Mouse (Mus musculus): Measurements from ENCODE around the gene Clec3a. TPM values are rescaled to one million over a fixed set of nuclear protein-coding genes. Genes with fewer than 3 reads are reported as not detected.
A peak's percentile ranks its signal among the peaks of the same experiment; 100 is the strongest.

Gene Clec3a
- total and polyA plus RNA-seq, 2 experiments from 2014 or later: 0.38 TPM; not detected in 1

GRCm38 (mm10) chr8:114418904-114419303, 1.0 kb downstream of the Clec3a start:
- Histone ChIP-seq H3K4me2 (ENCODE audit: low read depth, low read length, poor library complexity, severe bottlenecking) (no peak overlapping the region), H3K4me1 (ENCODE audit: insufficient read depth, low read length) (no peaks in the 10 kb centered on the region), H3K9me3 (ENCODE audit: low read length) (no peaks in the 10 kb centered on the region), H3K4me3 (ENCODE audit: low read depth, low read length) (no peak overlapping the region), H3K27ac (ENCODE audit: low read depth, low read length) (no peak overlapping the region), H3K9ac (replicated peaks; ENCODE audit: low read length, poor library complexity, severe bottlenecking) (no peak overlapping the region), H3K36me3 (ENCODE audit: insufficient read depth, low read length) (no peaks in the 10 kb centered on the region), H3K27me3 (ENCODE audit: insufficient read depth, low read length) (no peaks in the 10 kb centered on the region)
- no peak for DNase-seq (ENCODE audit: low spot score)
- ATAC-seq (ENCODE audit: low FRiP score): no peak
- no peak for TF ChIP-seq CTCF (IDR thresholded peaks at IDR 0.05)
- 78% methylated on average over 6 of the region's 6 CpGs for WGBS

GRCm38 (mm10) chr8:114421544-114421943, 3.7 kb downstream of the Clec3a start:
- Histone ChIP-seq H3K9me3 (ENCODE audit: low read length) (no peaks in the 10 kb centered on the region), H3K4me3 (ENCODE audit: low read depth, low read length) (no peak overlapping the region), H3K4me1 (ENCODE audit: insufficient read depth, low read length) (no peaks in the 10 kb centered on the region), H3K27ac (ENCODE audit: low read depth, low read length) (no peak overlapping the region), H3K4me2 (ENCODE audit: low read depth, low read length, poor library complexity, severe bottlenecking) (no peak overlapping the region), H3K36me3 (ENCODE audit: insufficient read depth, low read length) (no peaks in the 10 kb centered on the region), H3K9ac (replicated peaks; ENCODE audit: low read length, poor library complexity, severe bottlenecking) (no peak overlapping the region), H3K27me3 (ENCODE audit: insufficient read depth, low read length) (no peaks in the 10 kb centered on the region)
- DNase-seq (ENCODE audit: low spot score) (no peak), ATAC-seq (ENCODE audit: low FRiP score) (no peak)
- no peak for TF ChIP-seq CTCF (IDR thresholded peaks at IDR 0.05)
- WGBS: 81% methylated on average over 4 of the region's 4 CpGs

- ATAC-seq (ENCODE audit: low FRiP score) (no peak), DNase-seq (ENCODE audit: low spot score) (peak; percentile 68)
- WGBS: 7% methylated on average over 6 of the region's 6 CpGs
- Histone ChIP-seq H3K36me3 (ENCODE audit: insufficient read depth, low read length) (no peaks in the 10 kb centered on the region), H3K4me3 (ENCODE audit: low read depth, low read length) (no peak overlapping the region), H3K9me3 (ENCODE audit: low read length) (no peaks in the 10 kb centered on the region), H3K4me2 (ENCODE audit: low read depth, low read length, poor library complexity, severe bottlenecking) (no peak overlapping the region), H3K27ac (ENCODE audit: low read depth, low read length) (no peak overlapping the region), H3K27me3 (ENCODE audit: insufficient read depth, low read length) (no peaks in the 10 kb centered on the region), H3K4me1 (ENCODE audit: insufficient read depth, low read length) (peaks cover 3% of the 10 kb centered on the region; the same call in 1 of the 2 replicates), H3K9ac (replicated peaks; ENCODE audit: low read length, poor library complexity, severe bottlenecking) (no peak overlapping the region)
- peak; percentile 96 for TF ChIP-seq CTCF (IDR thresholded peaks at IDR 0.05)
Measured at GRCm38 (mm10) chr8:114438236-114438635, 20.4 kb downstream of the Clec3a start.

GRCm38 (mm10) chr8:114439334-114440204, 21.7 kb downstream of the Clec3a start, which contains the start of gene Wwox:
TSS of gene Wwox (plus strand) at chr8:114439655.
- H3K4me2 ChIP-seq (ENCODE audit: low read depth, low read length, poor library complexity, severe bottlenecking): peak within 1 kb of the TSS; percentile 87
- peak; percentile 82 for TF ChIP-seq CTCF (IDR thresholded peaks at IDR 0.05)
- H3K4me3 ChIP-seq (ENCODE audit: low read depth, low read length): peak within 1 kb of the TSS; percentile 71
- H3K9ac ChIP-seq (replicated peaks; ENCODE audit: low read length, poor library complexity, severe bottlenecking): peak within 1 kb of the TSS; percentile 63
- peak; percentile 99 for DNase-seq (ENCODE audit: low spot score)
- H3K27ac ChIP-seq (ENCODE audit: low read depth, low read length): peak within 1 kb of the TSS; percentile 74
- under 1% methylated on average over 54 of the region's 54 CpGs for WGBS
- no peaks in the 10 kb centered on the region for H3K27me3 ChIP-seq (ENCODE audit: insufficient read depth, low read length)
- no peaks in the 10 kb centered on the region for H3K9me3 ChIP-seq (ENCODE audit: low read length)
- no peaks in the 10 kb centered on the region for H3K36me3 ChIP-seq (ENCODE audit: insufficient read depth, low read length)
- peaks cover 3% of the 10 kb centered on the region; the same call in 1 of the 2 replicates for H3K4me1 ChIP-seq (ENCODE audit: insufficient read depth, low read length)
- ATAC-seq (ENCODE audit: low FRiP score): peak; percentile 99

- ATAC-seq (ENCODE audit: low FRiP score) (no peak), DNase-seq (ENCODE audit: low spot score) (no peak)
- Histone ChIP-seq H3K27me3 (ENCODE audit: insufficient read depth, low read length) (no peaks in the 10 kb centered on the region), H3K9me3 (ENCODE audit: low read length) (no peaks in the 10 kb centered on the region), H3K4me2 (ENCODE audit: low read depth, low read length, poor library complexity, severe bottlenecking) (peak overlapping the region; percentile 87), H3K4me3 (ENCODE audit: low read depth, low read length) (peak overlapping the region; percentile 71), H3K36me3 (ENCODE audit: insufficient read depth, low read length) (no peaks in the 10 kb centered on the region), H3K4me1 (ENCODE audit: insufficient read depth, low read length) (peaks cover 3% of the 10 kb centered on the region; the same call in 1 of the 2 replicates), H3K27ac (ENCODE audit: low read depth, low read length) (peak overlapping the region; percentile 74; the same call in 1 of the 2 replicates), H3K9ac (replicated peaks; ENCODE audit: low read length, poor library complexity, severe bottlenecking) (peak overlapping the region; percentile 63)
- no peak for TF ChIP-seq CTCF (IDR thresholded peaks at IDR 0.05)
- 15% methylated on average over 5 of the region's 5 CpGs for WGBS
Measured at GRCm38 (mm10) chr8:114440205-114440589, 22.3 kb downstream of the Clec3a start.

- Histone ChIP-seq H3K4me3 (ENCODE audit: low read depth, low read length) (no peak overlapping the region), H3K9me3 (ENCODE audit: low read length) (no peaks in the 10 kb centered on the region), H3K4me1 (ENCODE audit: insufficient read depth, low read length) (peaks cover 3% of the 10 kb centered on the region; the same call in 1 of the 2 replicates), H3K27ac (ENCODE audit: low read depth, low read length) (no peak overlapping the region), H3K27me3 (ENCODE audit: insufficient read depth, low read length) (no peaks in the 10 kb centered on the region), H3K9ac (replicated peaks; ENCODE audit: low read length, poor library complexity, severe bottlenecking) (no peak overlapping the region), H3K4me2 (ENCODE audit: low read depth, low read length, poor library complexity, severe bottlenecking) (no peak overlapping the region), H3K36me3 (ENCODE audit: insufficient read depth, low read length) (no peaks in the 10 kb centered on the region)
- WGBS: 84% methylated on average over 4 of the region's 4 CpGs
- ATAC-seq (ENCODE audit: low FRiP score) (no peak), DNase-seq (ENCODE audit: low spot score) (no peak)
- peak; percentile 72 for TF ChIP-seq CTCF (IDR thresholded peaks at IDR 0.05)
Measured at GRCm38 (mm10) chr8:114441616-114442015, 23.7 kb downstream of the Clec3a start.
